Mouse (Mus musculus): ENCODE measurements at regions not wholly inside any gene's neighbourhood (a gene's known extent, or its start where the extent isn't known, plus 50 kb on each side); places are given as distances from the start of the nearest gene placed in this dataset.

GRCm38 (mm10) chr4:142464066-142464465 is 224.9 kb upstream of the Kazn start:
- DNase-seq (ENCODE audit: low spot score) (no peak), ATAC-seq (replicated peaks; ENCODE audit: low FRiP score) (no peak)
- H3K9ac ChIP-seq (ENCODE audit: low read length): no peak overlapping the region
- H3K4me1 ChIP-seq (replicated peaks; ENCODE audit: control insufficient read depth, insufficient read depth, low read length): no peaks in the 10 kb centered on the region
- 92% methylated on average over 6 of the region's 6 CpGs for WGBS
- H3K4me2 ChIP-seq (ENCODE audit: low read depth, low read length, severe bottlenecking): no peak overlapping the region
- no peaks in the 10 kb centered on the region for H3K9me3 ChIP-seq (ENCODE audit: control insufficient read depth, low read length)
- no peak overlapping the region for H3K4me3 ChIP-seq (ENCODE audit: low read depth, low read length)
- H3K27ac ChIP-seq (ENCODE audit: low read depth, low read length): no peak overlapping the region
- no peaks in the 10 kb centered on the region for H3K36me3 ChIP-seq (ENCODE audit: control insufficient read depth, insufficient read depth, low read length)
- H3K27me3 ChIP-seq (ENCODE audit: control insufficient read depth, insufficient read depth, low read length): no peaks in the 10 kb centered on the region

- Histone ChIP-seq H3K4me1 (replicated peaks; ENCODE audit: control insufficient read depth, insufficient read depth, low read length) (no peaks in the 10 kb centered on the region), H3K4me2 (ENCODE audit: low read depth, low read length, severe bottlenecking) (no peak overlapping the region), H3K9ac (ENCODE audit: low read length) (no peak overlapping the region), H3K4me3 (ENCODE audit: low read depth, low read length) (no peak overlapping the region), H3K36me3 (ENCODE audit: control insufficient read depth, insufficient read depth, low read length) (no peaks in the 10 kb centered on the region), H3K27ac (ENCODE audit: low read depth, low read length) (no peak overlapping the region), H3K27me3 (ENCODE audit: control insufficient read depth, insufficient read depth, low read length) (no peaks in the 10 kb centered on the region), H3K9me3 (ENCODE audit: control insufficient read depth, low read length) (no peaks in the 10 kb centered on the region)
- DNase-seq (ENCODE audit: low spot score): no peak
- no peak for ATAC-seq (replicated peaks; ENCODE audit: low FRiP score)
- WGBS: 81% methylated on average over 13 of the region's 13 CpGs
Measured at GRCm38 (mm10) chr4:142460468-142461086, 221.4 kb upstream of the Kazn start.

DNA sequence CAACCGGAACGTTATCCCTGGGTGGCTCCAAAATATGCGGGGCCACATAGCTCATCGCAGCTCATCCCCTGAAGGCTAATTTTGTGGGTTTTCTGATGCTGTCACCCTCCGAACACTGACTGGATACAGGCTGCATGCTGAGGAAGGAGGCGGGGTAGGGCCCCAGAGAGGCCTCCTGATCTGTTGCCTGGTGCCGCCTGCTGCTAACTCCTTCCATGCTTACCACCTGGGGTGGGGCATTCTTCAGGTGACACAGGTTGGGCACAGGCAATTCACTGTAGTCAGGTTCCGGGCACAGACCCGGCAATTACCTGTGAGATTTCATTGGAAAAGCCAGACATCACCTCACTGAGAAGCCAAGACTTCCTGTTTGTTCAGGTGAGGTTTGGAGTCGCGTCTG is 213.4 kb upstream of the Kazn start:
- DNase-seq (ENCODE audit: low spot score) (no peak), ATAC-seq (replicated peaks; ENCODE audit: low FRiP score) (no peak)
- Histone ChIP-seq H3K4me2 (ENCODE audit: low read depth, low read length, severe bottlenecking) (no peak overlapping the region), H3K36me3 (ENCODE audit: control insufficient read depth, insufficient read depth, low read length) (no peaks in the 10 kb centered on the region), H3K9ac (ENCODE audit: low read length) (no peak overlapping the region), H3K9me3 (ENCODE audit: control insufficient read depth, low read length) (no peaks in the 10 kb centered on the region), H3K27me3 (ENCODE audit: control insufficient read depth, insufficient read depth, low read length) (no peaks in the 10 kb centered on the region), H3K4me1 (replicated peaks; ENCODE audit: control insufficient read depth, insufficient read depth, low read length) (peaks cover 24% of the 10 kb centered on the region), H3K27ac (ENCODE audit: low read depth, low read length) (peak overlapping the region; percentile 46; the same call in 1 of the 2 replicates), H3K4me3 (ENCODE audit: low read depth, low read length) (no peak overlapping the region)
- WGBS: 15% methylated on average over 11 of the region's 11 CpGs

DNA sequence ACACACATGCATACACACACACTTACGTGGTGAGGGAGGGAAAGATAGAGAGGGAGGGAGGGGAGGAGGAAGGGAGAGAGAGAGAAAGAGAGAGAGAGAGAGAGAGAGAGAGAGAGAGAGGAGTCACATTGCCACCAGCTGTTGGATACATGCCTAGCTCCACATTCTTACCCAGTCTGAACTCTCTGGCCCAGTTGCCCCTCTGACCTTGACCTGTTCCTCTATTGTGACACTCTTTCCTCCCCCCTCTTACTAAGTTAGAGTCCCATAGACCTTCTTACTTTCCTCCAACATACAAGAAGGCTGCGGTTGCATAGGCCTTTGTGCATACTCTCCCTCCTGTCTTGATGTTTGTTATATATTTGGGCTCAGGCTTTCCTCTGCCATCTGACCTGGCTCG is 211.7 kb upstream of the Kazn start:
- Histone ChIP-seq H3K4me2 (ENCODE audit: low read depth, low read length, severe bottlenecking) (no peak overlapping the region), H3K9ac (ENCODE audit: low read length) (no peak overlapping the region), H3K27ac (ENCODE audit: low read depth, low read length) (peak overlapping the region; percentile 38; the same call in 1 of the 2 replicates), H3K4me1 (replicated peaks; ENCODE audit: control insufficient read depth, insufficient read depth, low read length) (peaks cover 26% of the 10 kb centered on the region), H3K36me3 (ENCODE audit: control insufficient read depth, insufficient read depth, low read length) (no peaks in the 10 kb centered on the region), H3K4me3 (ENCODE audit: low read depth, low read length) (no peak overlapping the region), H3K27me3 (ENCODE audit: control insufficient read depth, insufficient read depth, low read length) (no peaks in the 10 kb centered on the region), H3K9me3 (ENCODE audit: control insufficient read depth, low read length) (no peaks in the 10 kb centered on the region)
- no peak for DNase-seq (ENCODE audit: low spot score)
- no peak for ATAC-seq (replicated peaks; ENCODE audit: low FRiP score)
- 83% methylated on average over 3 of the region's 3 CpGs for WGBS

- Histone ChIP-seq H3K4me2 (ENCODE audit: low read depth, low read length, severe bottlenecking) (no peak overlapping the region), H3K27ac (ENCODE audit: low read depth, low read length) (peak overlapping the region; percentile 88), H3K27me3 (ENCODE audit: control insufficient read depth, insufficient read depth, low read length) (no peaks in the 10 kb centered on the region), H3K4me1 (replicated peaks; ENCODE audit: control insufficient read depth, insufficient read depth, low read length) (peaks cover 26% of the 10 kb centered on the region), H3K9ac (ENCODE audit: low read length) (no peak overlapping the region), H3K4me3 (ENCODE audit: low read depth, low read length) (no peak overlapping the region), H3K36me3 (ENCODE audit: control insufficient read depth, insufficient read depth, low read length) (no peaks in the 10 kb centered on the region), H3K9me3 (ENCODE audit: control insufficient read depth, low read length) (no peaks in the 10 kb centered on the region)
- DNase-seq (ENCODE audit: low spot score) (peak; percentile 67), ATAC-seq (replicated peaks; ENCODE audit: low FRiP score) (peak; percentile 67)
- 47% methylated on average over 13 of the region's 13 CpGs for WGBS
Measured at GRCm38 (mm10) chr4:142449713-142450112, 210.5 kb upstream of the Kazn start.

GRCm38 (mm10) chr4:142449198-142449702 is 210.0 kb upstream of the Kazn start:
- peak; percentile 64 for ATAC-seq (replicated peaks; ENCODE audit: low FRiP score)
- H3K4me2 ChIP-seq (ENCODE audit: low read depth, low read length, severe bottlenecking): no peak overlapping the region
- DNase-seq (ENCODE audit: low spot score): peak; percentile 65
- H3K27me3 ChIP-seq (ENCODE audit: control insufficient read depth, insufficient read depth, low read length): no peaks in the 10 kb centered on the region
- H3K4me1 ChIP-seq (replicated peaks; ENCODE audit: control insufficient read depth, insufficient read depth, low read length): peaks cover 26% of the 10 kb centered on the region
- no peaks in the 10 kb centered on the region for H3K36me3 ChIP-seq (ENCODE audit: control insufficient read depth, insufficient read depth, low read length)
- H3K9ac ChIP-seq (ENCODE audit: low read length): no peak overlapping the region
- 65% methylated on average over 14 of the region's 14 CpGs for WGBS
- H3K4me3 ChIP-seq (ENCODE audit: low read depth, low read length): no peak overlapping the region
- peak overlapping the region; percentile 88 for H3K27ac ChIP-seq (ENCODE audit: low read depth, low read length)
- H3K9me3 ChIP-seq (ENCODE audit: control insufficient read depth, low read length): no peaks in the 10 kb centered on the region

DNA sequence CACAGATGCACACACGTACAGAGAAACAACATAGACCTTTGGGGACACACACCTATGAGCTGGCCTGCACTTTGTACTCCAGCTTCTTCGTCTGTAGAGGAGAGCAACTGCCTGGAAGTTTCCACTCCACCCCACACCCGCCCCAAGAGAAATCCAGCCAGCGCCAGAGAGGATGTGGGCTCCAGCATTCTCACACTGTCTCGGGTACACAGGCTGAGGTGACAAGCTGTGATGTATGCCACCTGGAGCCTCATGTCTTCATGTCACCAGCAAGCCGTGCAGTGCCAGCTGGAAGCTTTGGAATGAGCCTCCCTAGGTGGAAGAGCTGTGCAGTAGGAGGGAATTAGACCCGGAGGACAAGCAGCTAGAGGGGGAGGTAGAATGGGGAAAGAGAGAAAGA is 208.3 kb upstream of the Kazn start:
- Histone ChIP-seq H3K4me2 (ENCODE audit: low read depth, low read length, severe bottlenecking) (no peak overlapping the region), H3K27ac (ENCODE audit: low read depth, low read length) (no peak overlapping the region), H3K27me3 (ENCODE audit: control insufficient read depth, insufficient read depth, low read length) (no peaks in the 10 kb centered on the region), H3K9me3 (ENCODE audit: control insufficient read depth, low read length) (no peaks in the 10 kb centered on the region), H3K4me3 (ENCODE audit: low read depth, low read length) (no peak overlapping the region), H3K36me3 (ENCODE audit: control insufficient read depth, insufficient read depth, low read length) (no peaks in the 10 kb centered on the region), H3K4me1 (replicated peaks; ENCODE audit: control insufficient read depth, insufficient read depth, low read length) (peaks cover 19% of the 10 kb centered on the region), H3K9ac (ENCODE audit: low read length) (no peak overlapping the region)
- no peak for ATAC-seq (replicated peaks; ENCODE audit: low FRiP score)
- DNase-seq (ENCODE audit: low spot score): no peak
- 75% methylated on average over 7 of the region's 7 CpGs for WGBS

DNA sequence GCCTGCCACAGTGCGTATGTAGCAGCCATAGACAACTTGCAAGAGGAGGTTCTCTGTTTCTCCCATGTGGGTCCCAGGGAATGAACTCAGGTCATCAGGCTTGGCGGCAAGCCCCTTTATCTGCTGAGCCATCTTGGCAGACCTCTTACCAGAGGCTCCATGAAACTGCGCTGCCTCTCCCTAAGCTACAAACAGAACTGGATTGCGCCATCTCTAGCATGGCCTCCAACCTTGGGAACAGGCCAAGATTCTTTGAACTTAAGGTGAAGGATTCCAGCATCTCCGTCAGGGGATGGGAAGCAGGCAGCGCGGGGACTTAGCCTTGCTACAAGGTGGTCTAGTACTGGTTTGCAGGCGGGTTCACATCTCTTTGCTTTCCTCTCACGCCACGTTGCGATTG is 201.8 kb upstream of the Kazn start:
- Histone ChIP-seq H3K9ac (ENCODE audit: low read length) (no peak overlapping the region), H3K36me3 (ENCODE audit: control insufficient read depth, insufficient read depth, low read length) (no peaks in the 10 kb centered on the region), H3K4me2 (ENCODE audit: low read depth, low read length, severe bottlenecking) (no peak overlapping the region), H3K4me3 (ENCODE audit: low read depth, low read length) (no peak overlapping the region), H3K27me3 (ENCODE audit: control insufficient read depth, insufficient read depth, low read length) (no peaks in the 10 kb centered on the region), H3K27ac (ENCODE audit: low read depth, low read length) (no peak overlapping the region), H3K9me3 (ENCODE audit: control insufficient read depth, low read length) (no peaks in the 10 kb centered on the region), H3K4me1 (replicated peaks; ENCODE audit: control insufficient read depth, insufficient read depth, low read length) (peaks cover 4% of the 10 kb centered on the region; the same call in 1 of the 2 replicates)
- 93% methylated on average over 11 of the region's 11 CpGs for WGBS
- ATAC-seq (replicated peaks; ENCODE audit: low FRiP score) (no peak), DNase-seq (ENCODE audit: low spot score) (no peak)
